Mouse (Mus musculus) MEL-GATA-1-ER (cell line): Measurements from ENCODE around the gene BC051019.
A peak's percentile ranks its signal among the peaks of the same experiment; 100 is the strongest.

ENCODE experiments used
- DNase-seq: peaks from one replicate; pipeline ENCODE4 v3.0.0-alpha.2; 2012; ENCODE audit warnings: low read depth; ENCODE audit errors: extremely low read depth

Gene BC051019

DNA sequence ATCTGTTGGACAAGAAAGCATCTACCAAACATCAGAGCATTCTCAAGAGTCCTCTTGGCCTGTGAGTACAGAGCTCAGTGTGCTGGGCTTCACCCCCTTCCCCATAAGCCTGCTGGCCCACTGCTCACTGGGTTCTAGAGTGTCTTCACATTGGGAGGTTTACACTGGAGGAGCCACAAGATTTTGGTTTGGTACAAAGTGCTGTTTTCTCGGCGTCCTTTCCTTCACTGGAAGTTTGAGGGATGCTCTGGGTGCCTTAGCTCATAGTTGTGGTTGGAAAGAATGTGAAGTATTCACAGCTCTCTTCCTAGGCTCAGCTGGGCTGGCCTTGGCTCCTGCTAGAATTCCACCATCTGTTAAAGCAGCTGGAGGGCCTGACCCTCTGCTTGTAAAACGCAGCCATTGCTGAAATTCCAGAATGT, 14.7 kb downstream of the BC051019 start:
- no peak for DNase-seq

DNA sequence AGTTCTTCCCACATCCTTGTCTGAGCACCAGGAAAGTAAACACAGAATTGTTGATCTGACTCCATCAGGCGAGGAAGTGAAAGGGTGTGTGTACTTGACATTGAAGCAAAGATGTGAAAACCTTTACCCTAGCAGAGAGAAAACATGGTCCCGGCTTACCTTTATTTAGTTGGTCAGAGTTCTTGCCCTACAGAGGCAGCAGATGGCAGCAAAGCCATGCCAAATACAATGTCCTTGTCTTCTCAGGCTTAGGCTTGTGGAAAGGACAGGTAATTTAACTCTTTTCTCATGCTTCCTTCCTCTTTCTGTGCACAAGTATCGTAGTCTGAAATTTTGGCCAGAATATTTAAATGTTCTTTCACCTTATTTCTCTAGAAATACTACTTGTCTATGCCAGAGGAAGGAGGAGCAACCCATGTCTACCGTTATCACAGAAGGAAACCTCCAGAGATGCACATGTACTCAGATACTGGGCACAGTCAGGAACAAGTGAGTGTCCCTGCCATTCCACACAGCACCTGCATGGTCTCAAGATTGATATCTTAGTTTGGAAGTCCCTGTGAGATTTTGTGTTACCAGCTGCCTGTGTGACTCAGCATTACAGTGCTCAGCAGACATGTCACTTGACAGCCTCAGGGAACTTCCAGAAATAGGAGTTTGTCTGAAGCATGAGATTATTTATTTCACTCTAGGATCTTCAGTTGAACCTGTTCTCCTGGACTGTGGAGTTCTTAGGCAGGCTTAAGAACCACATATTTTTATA, 16.4 kb downstream of the BC051019 start:
- DNase-seq = peak; percentile 48

DNA sequence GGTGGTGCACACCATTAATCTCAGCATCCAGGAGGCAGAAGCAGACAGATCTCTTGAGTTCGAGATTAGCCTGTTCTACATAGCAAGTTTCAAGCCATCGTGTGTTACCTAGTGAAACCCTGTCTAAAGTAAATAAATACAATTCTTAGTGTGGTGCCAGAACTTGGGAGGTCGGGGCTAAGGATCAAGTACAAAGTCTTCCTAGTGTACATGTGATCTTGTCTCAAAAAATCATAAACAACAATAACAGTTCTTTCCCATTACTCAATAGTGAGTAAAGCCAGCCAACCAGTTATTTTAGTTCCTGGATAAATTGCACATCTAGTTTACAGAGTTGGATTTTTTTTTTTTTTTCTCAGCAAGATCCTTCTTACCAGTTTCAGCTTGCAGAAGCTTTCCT, 19.2 kb downstream of the BC051019 start:
- no peak for DNase-seq

DNA sequence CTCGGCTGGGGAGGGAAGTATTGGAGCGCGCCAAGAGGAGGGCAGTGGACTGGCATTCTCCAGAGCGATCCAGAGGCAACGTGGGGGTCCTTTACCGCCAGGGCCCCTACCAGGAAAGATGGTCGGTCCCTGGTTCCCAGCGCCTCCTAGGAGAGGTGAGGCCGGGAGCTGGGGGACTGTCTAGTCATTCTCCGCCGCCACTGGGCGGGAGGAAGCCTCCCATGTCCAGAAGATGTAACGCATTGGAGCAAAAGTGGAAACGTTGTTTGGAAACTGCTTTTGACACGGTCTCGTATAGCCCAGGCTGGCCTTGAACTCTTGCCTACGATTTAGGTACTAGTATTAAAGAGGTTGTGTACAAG, 19.7 kb downstream of the BC051019 start:
- peak; percentile 27 for DNase-seq

DNA sequence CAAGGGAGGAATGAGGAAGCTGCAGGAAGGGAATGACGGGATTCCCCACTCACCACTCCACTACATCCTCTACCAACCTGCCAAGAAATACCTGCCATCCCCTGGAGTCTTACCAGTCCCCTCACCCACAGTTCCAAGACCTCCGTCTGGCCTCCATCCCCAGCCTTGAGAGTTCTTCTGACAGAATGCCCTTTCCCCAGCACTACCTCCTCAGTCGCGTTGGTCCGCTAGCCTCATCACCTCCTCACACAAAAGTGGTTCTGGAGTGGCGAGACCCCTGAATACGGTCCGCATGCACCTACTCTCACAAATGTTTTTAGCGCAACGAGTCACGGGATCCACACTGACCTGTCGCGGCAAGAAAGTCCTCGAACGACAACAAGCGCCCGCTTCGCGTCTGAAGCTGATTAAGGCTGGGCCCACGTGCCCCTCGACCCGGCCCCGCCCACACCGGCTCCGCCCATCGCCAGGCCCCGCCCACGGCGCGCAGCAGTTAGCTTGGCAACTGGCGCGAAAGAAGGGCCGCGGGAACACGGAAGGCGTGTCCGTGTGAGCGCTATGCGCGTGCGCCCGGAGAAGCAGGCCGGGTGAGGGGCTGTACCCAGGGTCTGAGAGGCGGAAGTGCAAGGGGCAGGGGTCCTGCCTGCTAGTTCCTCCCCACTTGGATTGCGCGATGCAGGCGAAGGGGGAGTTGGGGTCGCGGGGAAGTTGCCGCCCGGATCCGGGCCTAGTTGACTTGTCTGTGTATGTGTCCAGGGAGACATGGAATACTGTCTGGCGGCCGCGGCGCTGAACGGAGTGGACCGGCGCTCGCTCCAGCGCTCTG, 20.2 kb downstream of the BC051019 start, which contains the start of the genes St5 and Akip1:
Gene St5 (minus strand): TSS at position 416 of the 826 bp plus-strand sequence.
Gene Akip1 (plus strand): TSS at position 501 of the 826 bp plus-strand sequence.
- DNase-seq = peak; percentile 82

DNA sequence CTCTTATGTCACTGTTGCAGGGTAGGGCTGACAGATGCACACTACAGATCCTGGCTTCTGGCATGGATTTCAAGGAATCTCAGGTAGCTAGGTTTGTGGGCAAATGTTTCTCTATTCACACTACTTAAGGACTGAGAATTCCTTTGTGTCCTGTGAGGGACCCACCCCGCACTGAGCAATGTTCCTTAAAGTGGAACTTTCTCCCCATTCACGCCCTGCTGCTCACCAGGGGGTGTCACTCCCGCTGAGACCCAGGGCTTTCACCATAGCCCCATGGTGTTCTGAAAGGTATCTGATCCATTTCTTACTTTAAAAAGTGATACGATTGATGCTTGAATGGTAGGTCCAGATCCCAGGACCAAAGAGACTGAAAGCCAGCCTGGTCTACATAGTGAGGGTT, 20.9 kb downstream of the BC051019 start:
- no peak for DNase-seq

DNA sequence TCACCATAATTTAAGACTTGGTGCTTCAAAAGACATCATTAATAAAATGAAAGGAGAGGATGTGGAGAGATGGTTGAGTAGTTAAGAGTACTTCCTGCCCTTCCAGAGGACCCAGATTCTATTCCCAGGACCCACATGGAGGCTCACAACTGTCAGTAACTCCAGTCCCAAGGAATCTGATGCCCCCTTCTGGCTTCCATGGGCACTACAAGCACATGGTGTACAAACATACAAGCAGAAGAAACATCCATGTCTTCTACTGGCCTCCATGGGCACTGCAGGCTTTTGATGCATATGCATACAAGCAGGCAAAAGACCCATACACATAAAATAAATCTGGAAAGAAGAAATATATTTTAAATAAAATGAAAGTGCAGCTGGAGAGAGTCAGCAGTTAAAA, 23.4 kb downstream of the BC051019 start:
- peak; percentile 20 for DNase-seq

DNA sequence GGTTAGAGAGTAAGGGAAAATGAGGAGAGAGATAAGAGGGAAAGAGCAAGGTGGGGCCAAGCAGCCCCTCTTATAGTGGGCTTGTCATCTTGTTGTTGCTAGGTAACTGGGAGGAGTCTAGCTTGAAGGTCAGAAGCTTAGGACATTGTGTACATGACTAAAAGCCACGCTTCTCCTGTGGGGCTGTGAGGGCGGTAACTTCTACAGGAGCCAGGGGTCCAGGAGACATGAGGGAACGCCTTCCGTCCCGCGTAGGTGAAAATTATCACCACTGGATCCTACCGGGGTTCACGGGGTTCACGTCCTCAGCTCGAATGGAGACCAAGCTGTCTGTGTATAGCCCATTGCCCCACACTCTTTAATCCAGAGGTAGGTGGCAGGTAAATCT, 28.3 kb downstream of the BC051019 start:
- DNase-seq = no peak

DNA sequence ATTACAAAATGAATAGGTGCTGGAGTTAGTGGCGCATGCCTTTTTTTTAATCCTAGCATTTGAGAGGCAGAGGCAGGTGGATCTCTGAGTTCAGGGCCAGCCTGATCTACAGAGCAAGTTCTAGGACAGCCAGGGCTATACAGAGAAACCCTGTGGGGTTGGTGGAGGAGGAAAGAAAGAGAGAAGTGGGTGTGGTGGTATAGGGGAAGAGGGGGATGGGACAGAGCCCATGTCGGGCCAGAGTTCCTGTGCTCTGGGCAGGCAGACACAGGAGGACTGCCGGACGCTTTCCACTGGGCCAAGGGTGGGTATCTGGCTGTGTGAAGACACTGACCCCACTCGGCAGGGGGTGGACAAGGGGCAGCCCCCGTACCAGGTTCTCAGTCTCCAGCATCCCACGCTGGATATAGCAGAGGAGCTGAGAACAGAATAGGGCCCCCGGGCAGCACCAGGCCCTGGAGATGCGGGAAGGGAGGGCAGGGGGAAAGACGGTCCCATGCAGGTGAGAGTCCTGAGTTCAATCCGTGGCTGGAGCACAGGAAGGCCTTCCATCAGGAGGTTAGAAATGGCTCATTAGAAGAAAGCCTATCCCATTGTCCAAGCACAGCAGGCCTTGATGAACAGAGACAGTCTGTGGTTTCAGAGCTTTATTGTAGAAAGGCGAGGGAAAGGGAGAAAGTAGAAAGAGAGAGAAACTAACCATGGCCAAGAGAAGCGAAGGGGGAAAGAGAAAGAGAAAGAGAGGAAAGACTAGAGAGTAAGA, 28.9 kb downstream of the BC051019 start:
- no peak for DNase-seq

DNA sequence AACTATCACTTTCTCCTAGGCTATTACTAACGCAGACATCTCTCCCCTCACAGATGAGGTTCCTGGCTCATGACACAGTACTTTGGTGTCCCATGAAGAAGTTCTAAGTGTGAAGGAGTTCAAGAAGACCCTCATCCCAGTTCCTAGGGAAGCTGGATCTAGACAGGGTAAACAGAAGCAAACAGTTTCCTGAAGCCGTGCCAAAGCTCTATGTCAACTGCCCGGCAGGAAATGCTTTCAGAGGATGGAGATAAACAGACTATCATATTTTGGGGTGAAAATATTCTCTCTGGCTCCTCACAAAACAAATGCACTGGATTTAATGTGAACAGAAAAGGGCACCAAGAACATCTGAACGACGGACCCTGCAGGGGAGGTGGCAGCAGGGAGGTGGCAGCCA, 32.7 kb downstream of the BC051019 start:
- DNase-seq = no peak

DNA sequence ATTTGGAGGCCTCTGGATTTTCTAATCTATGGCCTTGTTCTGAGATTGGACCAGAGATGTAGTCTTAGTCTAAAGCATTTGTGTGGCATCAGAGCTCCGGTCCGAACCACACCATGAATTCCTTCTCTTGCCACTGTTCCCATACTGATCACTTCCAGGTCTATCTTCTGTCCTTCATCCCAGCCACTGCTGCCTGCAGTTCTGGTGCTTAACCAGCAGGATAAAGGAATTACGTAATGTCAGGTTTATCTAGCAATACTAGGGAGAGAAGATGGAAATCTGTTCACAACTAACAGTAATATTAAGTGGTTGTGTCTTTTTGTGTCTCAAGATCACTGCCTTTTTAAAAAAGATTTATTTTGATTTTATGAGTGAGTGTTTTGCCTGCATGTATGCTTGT, 33.5 kb downstream of the BC051019 start:
- no peak for DNase-seq

DNA sequence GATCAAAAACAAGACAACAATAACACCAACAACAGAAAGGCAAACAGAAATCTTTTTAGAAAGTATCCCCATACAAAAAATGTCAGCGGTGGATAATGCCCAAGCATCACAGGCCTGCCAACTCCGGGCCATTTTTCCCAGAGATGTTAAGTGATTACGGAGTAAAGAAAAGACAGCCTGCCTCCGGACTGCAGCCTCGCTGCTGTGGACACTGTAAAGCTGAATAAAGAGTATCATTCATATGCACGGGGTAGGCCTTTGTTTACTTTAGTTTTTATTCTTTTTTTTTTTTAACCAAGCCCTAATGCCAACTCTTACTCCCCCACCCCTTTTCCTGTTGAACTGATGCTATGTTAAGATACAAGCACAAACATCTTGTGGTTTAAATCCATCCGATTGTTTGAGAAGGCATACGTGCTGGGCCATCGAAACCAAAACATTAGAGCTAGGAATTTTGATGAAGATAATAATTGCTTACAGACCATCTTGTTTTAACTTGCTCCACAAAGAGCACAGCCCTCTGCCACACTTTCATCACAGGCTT, 37.0 kb downstream of the BC051019 start:
- DNase-seq = no peak

DNA sequence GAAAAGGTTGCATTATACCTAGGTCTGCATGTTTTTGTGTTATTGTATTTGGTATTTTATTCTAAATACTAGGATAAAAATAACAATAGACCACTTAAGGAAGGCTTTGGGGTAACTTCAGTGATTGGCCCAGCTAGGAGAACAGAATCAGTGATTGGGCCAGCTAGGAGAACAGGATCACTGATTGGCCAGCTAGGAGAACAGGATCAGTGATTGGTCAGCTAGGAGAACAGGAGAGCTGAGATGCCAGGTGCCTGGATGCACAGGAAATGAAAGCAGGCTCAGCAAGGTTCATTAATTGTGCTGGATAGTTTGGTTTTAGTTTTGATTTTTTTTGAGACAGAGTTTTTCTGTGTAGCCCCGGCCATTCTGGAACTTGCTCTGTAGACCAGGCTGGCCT, 42.8 kb downstream of the BC051019 start:
- DNase-seq = no peak

DNA sequence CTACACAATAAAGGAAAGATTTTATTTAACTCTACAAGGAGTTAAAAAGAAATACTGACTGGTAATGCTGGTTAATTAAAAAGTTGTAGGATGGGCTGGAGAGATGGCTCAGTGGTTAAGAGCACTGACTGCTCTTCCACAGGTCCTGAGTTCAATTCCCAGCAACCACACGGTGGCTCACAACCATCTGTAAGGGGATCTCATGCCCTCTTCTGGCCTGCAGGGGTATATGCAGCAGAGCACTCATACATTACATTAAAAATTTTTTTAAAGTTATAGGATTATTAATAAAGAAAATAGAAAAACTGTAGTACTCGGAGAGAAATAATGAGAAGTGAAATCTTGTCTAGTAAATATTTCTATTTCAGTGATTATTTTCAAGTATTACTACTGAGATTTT, 43.4 kb downstream of the BC051019 start:
- no peak for DNase-seq

DNA sequence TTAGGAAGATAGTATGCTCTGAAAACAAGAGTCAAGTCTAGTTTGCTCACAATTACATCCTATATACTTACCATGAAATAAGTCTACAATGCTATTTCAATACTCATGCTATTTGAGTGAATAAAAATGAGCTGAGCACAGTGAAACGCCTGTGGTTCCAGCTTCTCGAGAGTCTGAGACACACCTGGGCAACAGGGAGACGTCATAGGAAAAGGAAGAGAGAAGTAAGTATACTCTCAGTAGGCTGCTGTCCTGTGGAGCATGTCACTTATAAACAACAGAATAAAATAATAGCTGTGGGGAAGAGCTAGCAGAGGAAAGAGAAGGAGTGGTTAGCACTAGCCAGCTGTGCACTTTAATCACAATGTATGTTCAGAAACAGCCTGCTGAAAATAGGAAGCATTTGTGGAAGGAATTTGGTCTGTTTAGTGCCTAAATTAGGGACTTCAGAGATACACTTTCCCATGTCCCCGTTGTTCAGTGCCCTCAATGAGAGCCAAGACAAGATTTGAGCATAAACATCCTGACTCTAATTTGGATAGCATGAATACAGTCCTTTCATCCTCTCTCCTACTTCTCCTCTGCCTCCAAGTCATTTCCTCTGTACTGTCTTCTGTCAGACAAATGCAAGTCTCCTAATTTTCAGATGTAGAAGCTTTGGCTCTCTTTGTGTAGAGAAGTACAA, 48.6 kb downstream of the BC051019 start:
- DNase-seq = no peak

DNA sequence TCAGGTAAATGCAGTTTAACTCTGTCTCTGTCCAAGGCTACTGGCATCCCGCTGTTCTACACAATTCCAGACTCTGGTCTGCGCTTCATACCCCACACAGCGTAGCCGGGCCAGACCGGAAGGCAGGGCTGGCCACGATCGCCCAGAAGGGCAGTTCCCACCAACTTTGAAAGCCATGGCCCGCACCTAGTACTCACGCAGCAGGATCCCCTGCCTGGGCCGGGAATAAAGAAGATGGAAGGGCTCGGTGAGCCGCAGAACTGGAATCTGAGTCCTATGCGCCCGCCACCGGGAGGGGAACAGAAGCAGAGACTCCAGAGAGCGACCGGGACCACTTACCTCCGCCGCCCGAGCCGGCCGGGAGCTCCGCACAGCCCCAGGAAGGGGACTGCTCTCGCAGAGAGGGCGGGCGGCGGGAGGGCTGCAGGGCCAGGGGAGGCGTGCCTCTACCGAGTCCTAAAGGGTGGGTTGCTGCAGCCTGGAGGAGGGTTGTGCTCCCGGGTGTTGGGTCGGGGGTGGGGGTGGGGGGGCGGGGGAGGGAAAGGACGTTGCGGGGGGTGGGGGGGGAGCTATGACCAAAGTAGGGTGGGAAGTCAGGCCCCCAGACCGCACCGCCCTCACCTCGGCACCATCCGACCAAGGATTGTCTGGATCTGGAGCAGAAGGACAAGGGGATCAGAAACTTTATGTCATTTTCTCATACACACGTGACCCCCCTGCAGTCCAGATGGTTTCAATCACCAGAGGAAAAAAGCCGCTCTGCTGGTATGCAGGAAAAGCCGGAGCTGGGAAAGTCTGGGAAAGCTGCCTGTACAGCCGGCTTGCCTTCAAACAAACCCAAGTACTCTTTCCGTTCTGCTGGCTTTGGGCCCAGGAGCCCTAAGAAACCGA, 51.8 kb downstream of the BC051019 start:
- DNase-seq = no peak

DNA sequence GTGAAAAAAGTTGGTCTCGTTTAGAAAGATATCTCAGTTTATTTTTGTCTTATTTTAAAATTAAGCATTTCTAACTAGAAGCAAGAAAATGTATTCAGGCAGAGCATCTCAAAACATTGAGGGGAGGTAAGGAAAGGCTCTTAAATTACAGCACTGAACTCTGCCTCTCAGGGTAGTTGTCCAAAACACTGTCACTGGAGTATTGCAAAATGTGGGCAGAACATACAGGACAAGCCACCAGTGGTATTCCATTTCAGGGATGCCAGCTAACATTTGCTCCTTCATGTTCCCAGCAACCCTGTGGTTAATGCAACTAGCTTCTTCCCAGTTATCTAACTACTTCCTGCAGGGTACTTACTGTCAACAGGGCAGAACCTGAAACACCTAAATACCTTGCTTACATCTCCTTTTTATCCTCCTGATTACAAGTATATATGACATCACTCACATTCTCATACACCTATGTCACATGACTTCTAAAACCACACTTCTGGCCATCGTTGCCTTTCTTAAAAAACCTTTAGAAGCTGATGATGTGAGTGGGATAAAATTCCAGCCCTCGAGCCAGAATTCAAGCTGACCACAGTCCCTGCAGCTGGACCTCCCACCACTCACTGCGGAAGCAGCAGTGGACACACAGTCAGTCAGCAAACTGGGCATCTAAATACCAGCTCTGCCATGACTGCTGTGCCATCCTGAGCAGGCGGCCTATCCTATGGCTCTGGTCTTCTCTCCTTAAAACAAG, 54.1 kb downstream of the BC051019 start:
- no peak for DNase-seq

DNA sequence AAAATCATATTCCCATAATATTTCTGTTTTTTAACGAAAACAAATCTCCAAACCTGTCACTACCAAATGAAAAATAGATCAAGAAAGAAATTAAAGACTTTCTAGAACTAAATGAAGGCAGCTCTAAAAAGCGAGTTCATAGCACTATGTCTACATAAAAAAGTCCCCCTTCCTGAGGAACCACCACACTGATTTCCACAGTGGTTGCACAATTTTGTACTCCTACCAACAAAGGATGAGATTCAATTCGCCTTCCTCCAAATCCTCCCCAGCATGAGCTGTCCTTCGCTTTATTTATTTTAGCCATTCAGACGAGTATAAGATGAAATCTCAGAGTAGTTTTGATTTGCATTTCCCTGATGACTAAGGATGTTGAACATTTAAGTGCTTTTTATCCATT, 57.0 kb downstream of the BC051019 start:
- no peak for DNase-seq

DNA sequence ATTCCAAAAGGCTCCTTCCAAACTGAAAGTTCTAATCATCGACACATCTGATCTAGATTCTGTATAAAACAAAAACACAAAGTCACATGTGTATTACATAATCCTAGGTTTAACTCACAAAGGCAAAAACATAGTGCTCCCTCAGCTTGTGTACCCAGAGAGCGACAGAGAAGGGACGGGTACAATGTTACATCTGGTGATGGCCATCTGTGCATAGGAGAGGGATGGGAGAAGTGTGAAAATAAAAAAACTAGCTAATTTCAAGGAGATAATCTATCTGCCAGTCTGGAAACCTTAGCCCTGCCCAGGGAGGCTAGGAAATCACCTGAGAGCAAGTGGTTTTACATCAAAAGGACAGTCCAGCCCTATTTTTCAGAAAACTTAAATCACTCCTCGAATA, 61.0 kb downstream of the BC051019 start:
- DNase-seq = no peak
